Mouse (Mus musculus): ENCODE measurements at regions not wholly inside any gene's neighbourhood (a gene's known extent, or its start where the extent isn't known, plus 50 kb on each side); places are given as distances from the start of the nearest gene placed in this dataset.

DNA sequence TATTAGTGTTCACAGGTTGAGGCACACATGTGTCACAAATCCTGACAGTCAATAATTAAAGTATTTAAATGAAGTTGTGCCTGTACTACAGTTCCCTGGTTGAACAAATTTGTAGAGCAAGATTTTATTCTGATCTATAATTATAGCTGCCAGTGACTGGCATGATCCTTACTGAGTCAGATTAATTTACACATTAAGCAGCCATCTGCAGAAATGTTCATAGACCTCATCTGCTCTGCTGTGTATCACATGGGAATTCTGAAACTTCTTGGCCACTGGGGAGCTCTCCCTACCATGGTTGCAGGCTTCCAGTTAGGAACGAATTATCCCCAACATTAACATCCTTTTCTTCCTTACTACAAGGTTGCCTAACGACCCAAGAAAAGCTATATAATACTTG is 255.6 kb upstream of the Adgrl4 start:
- DNase-seq: no peak

DNA sequence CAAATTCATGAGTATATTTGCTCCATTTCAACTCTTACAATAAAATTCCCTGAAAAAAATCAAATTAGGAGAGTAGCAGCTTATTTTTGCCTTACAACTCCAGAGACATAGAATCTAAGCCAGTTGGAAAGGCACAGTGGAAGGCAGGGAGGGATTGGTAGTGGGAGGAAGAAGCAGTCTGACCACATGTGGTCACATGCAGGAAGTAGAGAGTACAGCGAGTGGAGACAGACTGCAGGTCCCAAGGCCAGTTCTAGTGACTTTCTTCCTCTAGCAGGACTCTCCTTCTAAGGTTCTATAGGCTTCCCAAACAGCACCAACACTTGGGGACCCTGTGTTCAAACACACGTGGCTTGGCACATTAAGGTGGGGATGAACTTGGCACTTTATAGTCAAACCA is 245.6 kb upstream of the Adgrl4 start:
- no peak for DNase-seq

DNA sequence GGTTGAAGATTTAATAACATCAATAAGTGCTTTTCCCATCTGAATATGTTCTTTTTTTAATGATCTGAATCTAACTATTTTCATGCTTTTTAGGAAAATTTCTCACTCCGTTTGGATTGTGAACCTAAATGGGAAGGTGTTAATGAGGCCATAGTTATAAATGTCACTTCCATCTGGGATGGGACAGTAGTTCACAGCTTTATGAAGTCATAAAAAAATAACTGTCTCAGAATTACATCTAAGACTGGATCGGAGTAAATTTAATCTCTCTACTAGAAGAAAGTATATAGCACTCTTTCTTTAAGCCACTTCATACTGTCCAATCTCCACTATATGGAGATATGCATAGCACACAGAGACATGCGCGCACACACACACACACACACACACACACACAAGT is 226.7 kb upstream of the Adgrl4 start:
- no peak for DNase-seq

DNA sequence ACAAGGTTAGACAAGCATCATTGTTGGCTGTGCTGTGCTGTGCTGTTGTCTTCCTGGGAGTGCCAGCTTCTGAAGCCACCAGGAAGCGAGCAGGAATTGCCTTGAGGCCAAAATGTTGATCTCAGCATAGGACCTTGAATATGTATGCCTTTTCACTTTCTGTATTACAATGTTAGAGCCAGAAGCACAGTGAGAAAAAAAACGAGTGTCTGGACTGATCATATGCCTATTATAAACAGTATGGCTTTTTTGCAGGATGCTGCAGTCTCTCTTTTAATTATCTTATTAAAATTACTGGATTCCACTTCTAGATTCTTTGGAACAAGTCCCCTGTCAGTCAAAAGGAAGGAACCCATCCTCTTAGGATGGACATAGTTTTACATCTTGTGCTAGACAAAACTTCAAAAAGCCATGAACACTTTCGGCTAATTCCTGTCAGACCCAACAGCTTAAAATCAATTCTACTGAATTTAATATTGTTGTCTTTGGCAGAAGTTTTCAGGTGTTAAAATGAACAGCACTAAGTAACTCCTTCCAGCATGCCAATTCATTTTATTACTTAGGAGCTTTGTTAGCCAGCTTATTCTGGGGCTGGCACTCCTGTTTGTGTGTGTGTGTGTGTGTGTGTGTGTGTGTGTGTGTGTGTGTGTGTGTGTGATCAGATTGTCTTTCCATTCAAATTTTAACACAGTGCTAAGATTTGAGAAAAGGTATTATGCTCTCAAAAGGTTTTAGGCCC is 220.8 kb upstream of the Adgrl4 start:
- no peak for DNase-seq

DNA sequence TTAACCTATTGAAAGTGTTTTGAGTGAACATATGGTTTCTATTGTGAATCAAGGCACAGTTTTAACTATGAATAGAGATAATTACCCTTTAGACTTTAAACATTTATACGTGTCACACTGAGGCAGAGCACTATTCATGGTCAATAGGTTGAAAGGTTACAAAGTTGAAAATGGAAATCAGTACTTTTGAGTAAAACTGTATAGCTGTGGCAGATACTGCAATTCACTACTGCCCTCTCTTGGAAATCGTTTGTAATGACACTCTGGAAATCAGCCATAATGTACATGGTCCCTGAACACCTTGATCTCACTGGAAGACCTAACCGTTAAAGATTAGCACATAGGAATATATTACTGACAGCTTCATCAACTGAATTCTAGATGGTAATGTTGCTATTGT is 215.3 kb upstream of the Adgrl4 start:
- no peak for DNase-seq

DNA sequence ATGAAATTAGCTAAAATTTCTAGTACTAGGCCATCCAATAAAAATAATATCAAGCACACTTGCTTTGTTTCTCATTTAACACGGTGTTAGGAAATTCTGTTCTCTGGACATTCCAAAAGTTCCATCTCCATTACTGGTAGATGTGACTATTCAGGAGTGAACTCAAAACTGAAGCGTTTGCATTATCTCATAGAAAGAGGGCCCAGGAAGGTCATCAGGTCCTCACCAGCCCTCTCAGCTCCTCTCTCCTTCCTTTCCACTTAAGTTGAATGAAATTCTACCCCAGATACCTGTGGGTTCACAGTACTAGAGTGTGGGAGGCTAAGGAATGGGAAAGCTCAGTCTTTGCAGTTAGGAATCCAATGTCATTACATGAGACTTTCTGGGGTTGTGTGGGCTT is 185.2 kb upstream of the Adgrl4 start:
- DNase-seq: no peak

DNA sequence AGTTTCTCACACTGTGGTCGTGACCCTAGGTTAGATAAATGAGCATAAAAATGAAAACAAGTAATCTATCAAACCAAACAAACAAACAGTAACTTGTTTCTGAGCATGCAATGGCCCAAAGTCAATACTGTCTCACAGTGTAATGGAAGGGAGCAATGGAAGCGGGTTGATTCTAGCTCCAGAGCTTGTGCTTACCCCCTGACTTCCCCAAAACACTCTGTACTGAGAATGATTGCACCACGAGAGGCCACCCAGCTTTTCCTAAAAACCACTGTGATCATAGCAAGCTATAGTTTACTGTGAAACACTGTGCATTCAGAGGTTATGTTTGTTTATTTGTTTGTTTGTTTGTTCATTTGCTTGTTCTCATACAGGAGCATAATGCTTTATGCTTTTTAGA is 174.9 kb upstream of the Adgrl4 start:
- no peak for DNase-seq

DNA sequence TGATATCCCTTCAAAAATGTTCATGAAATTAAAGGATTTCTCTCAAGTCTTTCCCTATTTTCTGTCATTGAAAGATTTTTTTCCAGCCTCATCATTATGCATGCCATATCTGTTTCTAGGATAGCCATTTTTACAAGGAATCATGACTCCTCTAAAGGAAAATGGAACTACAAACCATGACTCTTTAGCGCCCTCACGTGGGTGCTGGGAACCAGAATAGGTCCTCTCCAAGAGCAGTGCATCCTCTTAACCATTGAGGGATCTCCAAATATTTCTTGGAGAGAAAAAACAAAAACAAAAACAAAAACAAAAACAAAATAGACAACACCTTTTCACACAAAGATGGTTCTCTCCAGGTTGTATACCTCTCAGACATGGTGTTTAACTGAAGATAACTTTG is 172.0 kb upstream of the Adgrl4 start:
- peak; percentile 1 for DNase-seq

DNA sequence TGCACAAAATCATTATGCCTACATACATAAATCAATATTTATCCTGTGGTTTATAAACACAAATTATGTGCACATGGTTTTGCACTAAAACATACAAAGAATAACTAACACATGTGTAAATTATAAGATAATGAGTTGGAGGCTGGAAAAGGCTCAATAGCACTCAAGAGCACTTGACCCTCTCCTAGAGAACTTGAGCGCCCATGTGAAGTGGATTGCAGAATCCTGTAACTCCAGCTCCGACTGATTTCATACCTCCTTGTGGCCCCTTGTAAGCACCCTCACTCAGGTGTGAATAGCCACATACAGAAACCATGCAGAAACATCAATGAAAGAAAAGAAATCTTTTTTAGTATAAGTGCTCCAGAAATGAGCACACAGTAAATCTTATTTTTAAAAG is 168.2 kb upstream of the Adgrl4 start:
- DNase-seq: no peak

DNA sequence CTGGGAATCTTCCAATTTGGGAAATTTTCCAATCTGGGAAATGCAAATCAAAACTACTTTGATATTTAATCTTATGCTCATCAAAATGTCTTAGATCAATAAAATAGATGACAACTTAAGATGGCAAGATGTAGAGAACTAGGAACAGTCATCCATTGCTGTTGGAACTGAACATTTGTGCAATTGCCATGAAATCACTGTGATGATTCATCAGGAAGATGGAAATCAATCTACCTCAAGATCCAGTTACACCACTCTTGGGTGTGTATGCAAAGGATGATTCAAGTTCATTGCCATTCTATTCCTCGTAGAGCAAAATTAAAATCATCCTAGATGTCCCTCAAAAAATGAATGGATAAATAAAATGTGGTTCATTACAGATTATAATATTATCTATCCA is 153.9 kb upstream of the Adgrl4 start:
- DNase-seq: no peak

DNA sequence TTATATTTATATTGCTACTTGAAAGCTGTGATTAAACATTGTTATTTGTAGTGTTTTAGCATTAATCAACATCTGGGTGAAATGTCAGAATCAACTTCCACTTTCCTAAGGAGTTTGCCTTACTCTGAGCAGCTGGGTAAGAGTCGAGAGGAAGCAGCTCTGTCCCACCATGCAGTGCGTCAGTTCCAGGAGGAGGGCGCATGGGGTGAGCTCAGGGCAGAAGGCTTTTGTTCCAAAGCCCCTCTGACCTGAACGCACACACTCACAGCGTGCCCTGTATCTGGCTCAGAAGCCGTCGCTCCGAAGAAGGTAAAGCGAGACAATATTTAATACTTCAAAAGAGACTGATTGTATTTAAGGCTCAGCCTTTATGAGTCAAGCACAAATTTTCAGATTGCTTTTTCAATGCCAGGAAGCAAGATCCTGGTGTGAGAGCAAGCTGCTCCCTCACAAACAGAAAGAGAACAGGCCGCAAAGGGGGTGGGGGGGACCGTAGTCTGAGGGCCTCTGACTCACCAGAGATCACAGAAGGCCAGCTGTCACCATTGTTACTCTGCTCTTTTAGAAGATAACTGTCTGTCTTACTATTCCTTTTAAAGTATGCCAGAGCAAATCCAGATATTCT is 143.6 kb upstream of the Adgrl4 start:
- DNase-seq: peak; percentile 59

DNA sequence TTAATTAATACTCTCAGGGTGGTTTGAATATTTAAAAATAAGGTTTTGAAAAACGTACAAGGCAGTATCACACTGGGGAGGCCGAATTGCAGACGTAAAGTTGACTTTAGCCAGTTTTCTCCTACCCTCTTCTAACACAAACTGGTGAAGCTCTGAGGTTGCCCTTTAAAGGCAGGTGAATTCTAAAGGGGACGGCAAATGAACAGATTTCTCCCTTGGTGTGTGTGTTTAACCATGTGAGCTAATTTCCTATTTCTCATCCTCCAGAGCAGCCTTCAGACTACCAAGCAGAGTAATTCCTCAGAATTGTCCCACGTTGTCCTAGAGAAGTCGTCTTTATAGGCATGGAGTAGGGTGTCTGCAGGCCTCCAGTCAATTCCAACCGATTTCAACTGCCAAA is 143.1 kb upstream of the Adgrl4 start:
- DNase-seq: no peak

DNA sequence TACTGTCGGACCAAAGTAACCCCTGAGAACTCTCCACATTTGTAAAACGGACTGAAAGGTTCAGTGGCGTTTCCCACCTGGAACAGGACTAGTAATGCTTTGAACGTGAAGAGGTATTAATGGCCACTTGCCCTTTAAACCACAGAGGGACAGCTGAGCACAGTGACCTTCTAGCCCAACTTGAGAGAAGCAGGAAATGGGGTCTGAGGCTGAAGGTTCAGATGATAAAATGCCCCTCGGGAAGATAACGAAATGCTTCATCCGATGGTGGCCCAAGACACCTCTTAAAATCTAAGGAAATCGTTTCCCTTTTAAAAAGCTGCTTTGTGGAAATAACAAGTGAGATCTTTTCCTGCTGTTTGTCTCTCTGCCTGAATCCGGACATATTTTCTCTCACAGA is 142.7 kb upstream of the Adgrl4 start:
- no peak for DNase-seq

DNA sequence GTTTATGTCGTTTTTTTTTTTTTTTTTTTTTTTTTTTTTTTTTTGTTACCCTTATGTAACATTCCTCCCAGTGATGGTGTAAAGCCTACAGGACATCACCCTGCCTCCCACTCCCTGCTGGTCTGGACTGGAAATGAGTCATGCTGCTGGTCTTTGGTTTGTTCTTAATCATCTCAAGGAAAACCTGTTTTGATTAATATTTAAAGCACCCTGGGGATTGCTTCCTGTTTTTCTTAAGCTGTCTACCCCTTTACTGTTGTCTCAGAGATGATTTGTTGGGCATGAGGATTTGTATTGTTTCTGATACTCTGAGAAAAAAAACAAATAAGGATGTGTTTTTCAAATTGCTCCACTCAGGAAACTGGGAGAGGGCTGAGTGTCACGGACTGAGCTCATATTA is 139.4 kb upstream of the Adgrl4 start:
- DNase-seq: peak; percentile 12

DNA sequence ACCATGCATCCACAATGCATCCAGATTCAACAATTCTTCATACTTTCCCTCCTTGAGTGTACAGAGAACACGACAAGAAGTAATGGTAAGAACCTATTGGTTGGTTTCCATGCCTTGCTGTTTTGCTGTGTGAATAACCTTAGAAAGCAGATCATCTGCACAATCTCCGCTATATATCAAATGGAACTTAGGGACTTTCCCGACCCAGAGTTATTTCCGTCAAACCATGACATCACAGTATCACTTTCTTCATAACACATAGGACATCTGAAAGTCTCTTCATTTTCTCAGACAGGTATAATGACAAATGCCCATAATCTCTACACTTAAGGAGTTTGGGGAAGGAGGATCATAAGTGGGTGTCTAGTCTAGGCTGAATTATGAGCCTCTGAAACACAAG is 132.3 kb upstream of the Adgrl4 start:
- DNase-seq: no peak

DNA sequence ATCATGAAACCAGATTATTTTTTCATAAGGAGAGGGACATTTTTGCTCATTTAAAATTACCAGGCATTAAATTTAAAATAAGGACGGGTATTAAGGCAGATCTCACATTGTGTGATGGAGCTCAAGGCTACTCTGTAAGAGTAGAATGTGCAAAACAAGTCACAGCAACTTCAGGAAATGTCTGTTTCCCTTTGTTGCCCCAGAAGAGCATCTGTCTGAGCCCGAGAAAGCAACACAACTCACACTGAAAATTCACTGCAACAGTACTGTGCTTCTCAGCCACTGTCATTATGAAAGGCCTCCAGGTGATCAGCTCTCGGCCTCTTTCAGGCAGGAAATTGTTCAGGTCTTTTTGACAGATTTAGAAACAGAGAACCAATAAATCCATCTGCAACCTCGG is 129.7 kb upstream of the Adgrl4 start:
- no peak for DNase-seq

DNA sequence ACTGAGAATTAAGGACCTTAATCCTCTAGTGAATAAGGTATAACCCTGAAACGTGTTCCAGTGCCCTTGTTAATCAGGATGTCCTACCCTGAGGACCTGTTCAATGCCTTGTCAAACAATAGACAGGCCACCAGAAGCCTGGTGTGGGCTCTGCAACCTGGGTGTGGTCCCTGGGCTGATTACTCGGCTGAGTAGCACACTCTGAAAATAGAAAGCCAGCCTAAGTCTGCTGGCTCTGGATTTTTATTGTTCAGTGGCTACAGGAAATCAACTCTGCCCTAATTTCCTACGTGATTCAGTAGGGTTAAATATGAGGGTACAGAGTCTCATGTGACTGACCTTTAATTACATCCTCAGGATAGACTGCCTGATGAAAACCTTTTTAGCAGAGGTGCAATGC is 113.9 kb upstream of the Adgrl4 start:
- peak; percentile 9 for DNase-seq

DNA sequence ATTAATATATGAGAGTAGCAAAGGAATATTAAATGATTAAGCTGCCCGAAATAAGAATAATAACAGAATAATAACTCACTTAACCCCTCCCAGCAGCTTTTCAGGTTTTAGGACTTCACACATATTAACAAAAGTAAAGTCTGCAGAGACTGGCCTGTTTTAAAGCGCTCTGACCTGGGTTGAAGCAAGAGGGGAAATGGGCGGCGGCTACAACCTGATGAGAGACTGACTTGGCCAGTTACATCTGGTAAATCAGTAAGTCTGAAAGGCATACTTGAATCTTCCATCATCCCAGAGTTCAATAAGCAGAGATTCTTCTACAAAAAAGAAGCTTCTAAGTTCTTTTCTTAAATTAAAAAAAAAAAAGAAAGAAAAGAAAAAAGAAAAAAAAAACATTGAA is 107.9 kb upstream of the Adgrl4 start:
- DNase-seq: no peak

DNA sequence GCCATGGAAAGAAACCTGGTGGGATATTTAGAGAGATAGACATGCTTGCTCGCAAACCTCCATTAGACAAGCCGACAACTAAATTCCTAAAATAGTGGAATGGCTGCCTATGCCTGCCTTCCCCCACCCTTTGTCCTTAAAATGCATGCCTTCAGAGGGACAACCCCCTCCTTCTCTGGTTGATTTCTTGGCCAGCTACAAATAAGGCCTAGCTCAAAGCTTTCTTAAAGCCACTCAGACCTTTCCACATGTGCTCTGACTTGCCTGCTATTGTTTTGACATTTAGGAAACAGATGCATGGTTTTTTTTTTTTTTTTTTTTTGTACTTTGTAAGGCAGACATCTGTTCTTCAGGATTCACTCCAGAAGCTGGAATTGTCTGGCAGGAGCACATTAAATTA is 105.8 kb upstream of the Adgrl4 start:
- no peak for DNase-seq

DNA sequence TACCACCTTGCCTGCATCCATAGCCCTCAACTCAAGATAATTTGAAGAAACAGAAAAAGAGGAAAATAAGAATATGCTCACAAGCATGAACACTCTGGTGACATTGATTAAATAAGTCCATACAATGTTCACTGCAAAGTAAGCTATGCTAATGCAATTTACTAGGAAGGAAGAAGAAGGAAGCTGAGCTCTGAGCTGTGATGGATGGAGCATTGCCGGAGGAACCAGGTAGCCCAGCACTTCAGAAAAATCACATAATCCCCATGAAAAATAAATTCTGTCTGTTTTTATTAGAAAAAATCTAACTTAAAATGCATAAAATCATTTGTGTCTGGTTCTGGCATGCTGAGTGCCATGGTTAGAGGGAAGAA is 105.4 kb upstream of the Adgrl4 start:
- DNase-seq: no peak

DNA sequence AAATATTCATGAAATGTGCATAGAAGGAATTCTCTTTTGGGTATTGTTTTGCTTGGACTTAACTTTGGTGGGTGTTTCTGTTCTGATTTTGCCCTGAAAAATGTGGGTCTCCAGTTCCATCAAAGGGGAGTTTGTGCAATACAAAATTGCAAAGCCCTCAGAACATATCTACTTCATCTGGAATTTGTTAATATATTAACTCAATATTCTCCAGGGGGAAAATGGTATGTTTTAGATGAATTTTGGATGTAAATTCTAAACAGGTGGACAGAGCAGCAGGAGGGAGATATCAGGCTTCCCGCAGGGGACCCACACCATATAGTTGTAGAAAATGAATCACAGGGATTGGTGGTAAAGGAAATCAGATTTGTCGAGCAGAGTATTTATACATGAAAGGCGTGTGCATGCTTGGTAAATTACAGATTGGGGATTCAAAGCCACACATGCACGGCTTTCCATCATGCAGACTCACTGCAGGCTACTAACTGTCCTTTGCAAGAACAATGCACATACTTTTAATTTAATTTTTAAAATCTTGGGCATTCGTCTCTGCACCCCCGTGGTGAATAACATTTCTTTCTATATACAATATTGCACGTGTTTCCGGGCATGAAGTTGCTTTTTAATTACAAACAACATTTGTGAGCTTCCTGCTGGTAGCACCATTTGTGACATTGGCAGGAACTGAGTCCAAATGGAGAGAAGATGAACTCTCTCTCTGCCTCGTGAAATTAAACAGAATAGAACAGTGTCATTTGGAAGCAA is 104.8 kb upstream of the Adgrl4 start:
- no peak for DNase-seq

DNA sequence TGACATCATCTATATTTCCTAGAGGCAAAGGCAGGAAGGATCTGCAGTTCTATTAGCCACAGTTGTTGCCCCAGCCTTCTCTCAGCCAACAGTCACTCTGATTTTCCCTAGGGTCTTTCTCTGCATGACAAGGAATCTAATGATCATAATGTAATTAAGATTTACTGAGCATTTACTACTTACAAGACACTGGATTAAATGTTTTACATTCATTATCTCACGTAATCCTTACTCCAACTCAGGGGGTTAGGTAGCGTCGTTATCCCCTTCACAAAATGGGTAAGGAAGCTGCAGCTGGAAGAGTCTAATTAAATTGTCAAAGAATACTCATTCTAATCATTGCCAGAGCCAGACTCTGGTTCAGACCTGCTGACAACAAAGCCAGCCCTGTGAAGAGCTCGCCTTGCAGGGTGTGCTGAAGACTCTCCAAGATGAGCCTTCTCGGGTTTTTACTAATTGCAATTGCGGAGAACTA is 103.8 kb upstream of the Adgrl4 start:
- no peak for DNase-seq

DNA sequence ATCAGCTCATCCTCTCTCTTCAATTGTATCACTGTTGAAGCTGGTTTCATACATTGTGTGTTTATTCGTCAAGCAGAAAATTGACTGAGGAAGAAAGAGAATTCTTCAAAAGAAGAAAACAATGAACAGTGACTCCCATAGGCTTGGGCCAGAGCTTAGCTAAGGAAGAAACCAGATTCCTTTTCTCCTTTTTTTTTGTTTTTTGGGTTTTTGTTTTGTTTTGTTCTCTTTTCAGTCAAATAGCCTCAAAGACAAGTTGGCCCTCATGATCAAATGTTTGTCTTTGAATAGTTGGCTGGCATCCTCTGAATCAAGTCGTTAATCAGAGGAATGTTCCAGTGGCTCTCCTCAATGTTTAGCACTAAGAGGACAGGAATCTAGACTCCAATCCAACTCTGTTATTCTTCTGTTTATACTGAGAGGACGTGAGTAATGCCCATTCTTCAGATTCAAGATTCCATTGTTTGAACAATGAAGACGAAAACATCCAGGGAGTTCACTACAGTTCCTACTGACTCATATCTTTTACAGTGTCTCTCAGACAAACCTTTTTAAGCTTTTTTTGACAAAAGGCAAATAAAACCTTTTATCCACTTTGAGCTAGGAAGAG is 86.1 kb upstream of the Adgrl4 start:
- DNase-seq: no peak

Measured in adrenal gland, postnatal 25 days (tissue).